Mouse (Mus musculus): ENCODE data around the gene Arpc5.

Arpc5 gene

DNA sequence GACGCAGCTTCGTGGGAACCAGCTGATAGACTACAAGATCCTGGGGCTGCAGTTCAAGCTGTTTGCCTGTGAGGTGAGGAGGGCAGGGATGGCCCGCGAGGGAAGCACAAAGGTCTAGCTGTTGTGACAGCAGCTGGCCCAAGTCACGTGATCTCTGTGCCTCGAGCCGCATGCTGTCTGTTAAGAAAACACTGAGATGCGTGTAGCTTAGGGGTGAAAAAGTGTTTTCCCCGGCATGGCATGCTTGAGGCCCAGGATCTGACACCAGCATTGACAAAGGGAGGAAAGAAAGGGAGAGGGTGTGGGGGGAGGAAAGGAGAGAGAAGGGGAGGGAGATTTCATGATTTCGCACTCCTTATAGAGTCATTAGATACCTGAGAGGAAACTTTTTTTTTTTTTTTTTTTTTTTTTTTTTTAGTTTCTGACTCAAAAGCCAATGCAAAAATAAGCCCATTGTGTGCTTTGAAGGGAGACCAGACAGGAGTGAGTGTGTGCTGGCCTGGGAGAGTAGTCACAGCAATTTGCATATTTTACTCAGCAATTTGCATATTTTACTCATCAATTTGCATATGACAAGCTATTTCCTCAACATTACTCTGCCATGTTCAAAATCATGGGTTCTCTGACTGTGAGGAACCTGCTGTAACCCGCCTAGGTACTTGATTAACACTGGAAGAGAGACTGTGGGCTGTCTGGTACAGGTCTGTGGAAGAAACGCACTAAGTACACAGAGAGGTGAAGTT, 50.9 kb downstream of the Arpc5 start:
- no peak for DNase-seq

DNA sequence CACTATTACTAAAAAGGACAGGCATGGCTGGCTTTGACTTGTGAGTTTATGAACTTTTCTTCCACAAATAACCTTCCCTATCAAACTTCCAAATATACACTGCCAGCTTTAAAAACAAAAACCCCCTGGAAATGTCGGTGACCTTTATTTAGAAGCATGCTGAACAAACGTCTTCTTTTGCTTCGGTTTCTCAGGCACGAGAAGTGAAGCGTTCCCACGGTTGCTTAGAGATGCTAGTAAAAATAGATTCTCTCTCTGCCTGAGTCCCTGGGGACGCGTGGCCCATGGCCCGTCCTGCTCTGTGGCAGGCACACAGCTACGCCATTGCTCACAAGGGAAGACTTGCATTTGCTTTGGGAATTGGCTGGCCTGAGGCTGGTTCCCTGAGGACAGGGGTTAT, 51.5 kb downstream of the Arpc5 start:
- peak in 1 of 2 experiments; percentile 62 for DNase-seq

DNA sequence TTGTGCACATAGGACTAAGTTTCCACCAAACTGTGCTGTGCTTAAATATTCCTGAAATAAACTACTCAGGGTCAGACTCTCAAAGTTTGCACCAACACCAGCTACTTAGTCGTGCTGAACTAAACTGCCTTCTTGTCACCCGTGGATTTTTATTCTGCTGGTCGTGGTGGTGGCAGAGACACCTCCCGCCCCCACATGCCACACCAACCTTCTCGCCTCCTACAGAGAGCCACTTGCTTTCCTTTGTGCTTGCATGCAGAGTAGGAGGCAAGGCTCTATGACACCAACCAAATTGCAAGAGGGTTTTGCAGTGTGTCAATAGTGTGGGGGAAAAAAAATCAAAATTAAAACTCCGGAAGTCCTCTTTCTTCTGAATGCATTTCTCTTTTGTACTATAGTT, 53.2 kb downstream of the Arpc5 start:
- no peak for DNase-seq

DNA sequence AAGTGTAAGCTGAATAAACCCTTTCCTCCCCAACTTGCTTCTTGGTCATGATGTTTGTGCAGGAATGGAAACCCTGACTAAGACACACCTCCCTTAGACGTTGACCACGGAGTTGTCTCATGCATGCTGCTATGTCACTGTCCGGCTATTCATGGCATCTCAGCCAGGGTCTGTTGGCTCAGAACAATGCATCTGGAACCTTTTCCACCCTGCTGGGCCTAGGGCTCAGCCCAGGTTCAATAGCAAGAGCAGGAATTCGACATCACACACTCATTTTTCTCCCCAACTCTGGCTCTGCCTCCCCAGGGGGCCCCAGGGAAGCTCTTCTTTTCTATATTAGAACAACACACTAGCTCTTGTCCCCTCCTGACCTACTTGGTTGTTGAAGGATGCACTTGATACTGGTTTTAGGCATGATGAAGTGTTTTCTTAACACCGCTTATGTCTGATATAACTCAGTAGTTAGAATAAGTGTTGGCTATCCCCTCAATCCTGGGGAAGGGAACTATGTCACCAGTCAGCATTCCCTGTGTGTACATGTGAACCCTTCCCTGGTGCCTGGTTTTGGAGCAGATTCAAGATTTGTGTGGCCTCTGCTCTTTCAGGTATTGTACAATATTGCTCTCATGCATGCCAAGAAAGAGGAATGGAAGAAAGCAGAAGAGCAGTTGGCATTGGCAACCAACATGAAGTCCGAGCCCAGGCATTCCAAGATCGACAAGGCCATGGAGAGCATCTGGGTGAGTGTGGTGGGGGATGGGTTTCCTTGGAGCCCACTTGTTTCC, 54.8 kb downstream of the Arpc5 start:
- DNase-seq: no peak

DNA sequence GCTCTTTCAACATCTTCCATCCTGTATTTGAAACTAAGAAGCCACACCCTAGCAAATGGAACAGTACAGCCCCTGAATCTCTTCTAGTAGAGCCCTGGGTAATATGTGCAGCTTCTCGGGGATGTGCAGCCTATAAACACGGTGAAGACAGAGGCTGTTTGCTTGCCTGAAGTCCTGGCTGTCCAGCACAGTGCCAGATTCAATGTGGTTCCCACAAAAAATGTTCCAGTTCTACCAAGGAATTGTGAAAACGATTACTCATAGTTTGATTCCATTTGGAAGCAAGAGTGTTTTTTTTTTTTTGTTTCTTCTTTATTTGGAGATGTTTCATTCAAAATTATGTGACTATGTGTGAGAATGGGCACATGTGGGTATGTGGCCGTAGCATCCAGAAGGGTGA, 55.4 kb downstream of the Arpc5 start:
- DNase-seq: no peak

DNA sequence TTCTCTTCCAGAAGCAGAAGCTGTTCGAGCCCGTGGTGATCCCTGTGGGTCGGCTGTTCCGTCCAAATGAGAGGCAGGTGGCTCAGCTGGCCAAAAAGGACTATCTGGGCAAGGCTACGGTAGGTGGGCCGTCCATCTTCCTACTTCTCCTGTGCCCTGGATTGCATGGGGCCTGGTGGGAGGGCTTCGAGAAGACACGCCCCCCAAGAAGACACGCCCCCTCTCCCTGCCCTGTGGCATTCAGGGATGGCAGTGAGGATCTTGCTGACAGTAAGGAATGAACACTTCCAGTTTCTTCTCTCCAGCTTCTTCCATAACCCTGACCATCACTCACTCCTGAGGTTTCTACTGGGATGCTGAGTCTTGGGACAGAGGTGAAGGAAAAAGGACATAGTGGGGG, 57.9 kb downstream of the Arpc5 start:
- no peak for DNase-seq

Data from lung, postnatal 4 days (tissue).